Comparison of ENCODE assay signal across 8 mouse cellular contexts in genomic region chr10:110920368-110920950, GRCm38 (mm10). TPM values are rescaled to one million over a fixed set of nuclear protein-coding genes. Genes with fewer than 3 reads are reported as not detected.
DNase-seq lines count a peak whose midpoint lies in the region; ATAC-seq and TF ChIP-seq lines count a peak whose summit lies in the region.

No protein-coding gene starts in this region.

- H3K9ac ChIP-seq in hindbrain, embryonic 12.5 days = peak overlapping the region; percentile 83

- H3K9me3 ChIP-seq in hindbrain, embryonic 12.5 days (replicated peaks) = no peaks in the 10 kb centered on the region

- ATAC-seq in hindbrain, embryonic 12.5 days (ENCODE audit: low FRiP score) = peak; percentile 66
- ATAC-seq in megakaryocyte-erythroid progenitor cell, adult 5-6 weeks (replicated peaks; ENCODE audit: low FRiP score, low TSS enrichment, poor library complexity, severe bottlenecking) = peak; percentile 24

- no peak for TF ChIP-seq POLR2A in kidney, adult 2 months (IDR thresholded peaks at IDR 0.05; ENCODE audit: low read depth, low read length)
- TF ChIP-seq POLR2A in bone marrow, adult 2 months (IDR thresholded peaks at IDR 0.05; ENCODE audit: borderline replicate concordance, control insufficient read depth, low read depth, low read length) = no peak

- WGBS in kidney, adult 2 months = 3% methylated on average over 15 of the region's 15 CpGs
- 4% methylated on average over 15 of the region's 15 CpGs for whole genome bisulfite sequencing in bone marrow, adult 2 months
- WGBS in hindbrain, embryonic 12.5 days = under 1% methylated on average over 15 of the region's 15 CpGs

- peaks cover 12% of the 10 kb centered on the region for H3K4me1 ChIP-seq in kidney, adult 2 months (ENCODE audit: control insufficient read depth, insufficient read depth, low read length)
- peaks cover 2% of the 10 kb centered on the region; the same call in 1 of the 2 replicates for H3K4me1 ChIP-seq in bone marrow, adult 2 months (ENCODE audit: control insufficient read depth, insufficient read depth, low read length)
- H3K4me1 ChIP-seq in hindbrain, embryonic 12.5 days = peaks cover 20% of the 10 kb centered on the region

- TF ChIP-seq CTCF in kidney, adult 2 months (conservative IDR thresholded peaks at IDR 0.05; ENCODE audit: insufficient read depth, insufficient read length, low read depth, low read length) = no peak
- no peak for TF ChIP-seq CTCF in bone marrow, adult 2 months (IDR thresholded peaks at IDR 0.05; ENCODE audit: control insufficient read depth, insufficient read depth, low read length)

- peak overlapping the region; percentile 72 for H3K27ac ChIP-seq in kidney, adult 2 months (ENCODE audit: insufficient read depth, low read depth, low read length)
- H3K27ac ChIP-seq in bone marrow, adult 2 months (ENCODE audit: control insufficient read depth, insufficient read depth, low read depth, low read length, poor library complexity) = no peak overlapping the region
- peak overlapping the region; percentile 90 for H3K27ac ChIP-seq in hindbrain, embryonic 12.5 days

- no peaks in the 10 kb centered on the region for H3K27me3 ChIP-seq in kidney, adult 2 months (replicated peaks; ENCODE audit: control insufficient read depth, insufficient read depth, low read length)
- no peaks in the 10 kb centered on the region for H3K27me3 ChIP-seq in hindbrain, embryonic 12.5 days

- DNase-seq in kidney, adult 2 months = no peak
- no peak for DNase-seq in kidney, postnatal 10 days
- DNase-seq in right cerebral cortex, postnatal 36 days (ENCODE audit: low spot score in 2 of 2) = no peak
- no peak for DNase-seq in spleen, postnatal 14 days (ENCODE audit: low spot score in 2 of 2)
- DNase-seq in urinary bladder, postnatal 4 days (ENCODE audit: low spot score in 2 of 2) = no peak

- peak overlapping the region; percentile 76 for H3K4me2 ChIP-seq in hindbrain, embryonic 12.5 days (replicated peaks)

- no peaks in the 10 kb centered on the region for H3K36me3 ChIP-seq in kidney, adult 2 months (ENCODE audit: control insufficient read depth, insufficient read depth, low read length)
- H3K36me3 ChIP-seq in hindbrain, embryonic 12.5 days = no peaks in the 10 kb centered on the region

- peak overlapping the region; percentile 85 for H3K4me3 ChIP-seq in kidney, adult 2 months (ENCODE audit: insufficient read depth, low read depth, low read length)
- H3K4me3 ChIP-seq in bone marrow, adult 2 months (replicated peaks; ENCODE audit: control insufficient read depth, low read depth, low read length) = peak overlapping the region; percentile 70
- H3K4me3 ChIP-seq in hindbrain, embryonic 12.5 days = peak overlapping the region; percentile 68

RNA-seq across cellular contexts. Expression of gene Csrp2, which starts 0.9 kb away (rescaled TPM):
- polyA plus RNA-seq in kidney, adult 2 months (2012; rRNA removed) = 174 and 193 TPM in 2 replicates
- polyA plus RNA-seq in bone marrow, adult 2 months (2011; ENCODE audit: insufficient read depth, insufficient read length, low replicate concordance, missing spikeins) = 7.8 and 36.9 TPM in 2 replicates
- polyA plus RNA-seq in hindbrain, embryonic 12.5 days (2016; fragmentation: Nextera tagmentation; extraction: Ambion mirVana) = 148 and 160 TPM in 2 replicates
- not detected in 2 replicates for total RNA-seq in megakaryocyte-erythroid progenitor cell, adult 5-6 weeks (2014; fragmentation: Nextera tagmentation)
- total RNA-seq in megakaryocyte-erythroid progenitor cell, adult 5-6 weeks (2017) = 7.3 and 8.8 TPM in 2 replicates
